Mouse (Mus musculus) kidney, adult 2 months (tissue): Measurements from ENCODE around the gene Kit.

Experiments used
- CTCF ChIP-seq: fragments of 200-500 bp; conservative IDR thresholded peaks from 2 replicates; pipeline ENCODE4 v1.5.1; 2011; ENCODE audit warnings: low read depth, mild to moderate bottlenecking, control low read depth, low read length, moderate library complexity, mixed read lengths; ENCODE audit not compliant: insufficient read depth, insufficient read length
- POLR2A ChIP-seq: fragments of 200-500 bp; IDR thresholded peaks from one replicate; pipeline ENCODE4 v1.6.1; 2011; ENCODE audit warnings: low read depth, low read length, control low read depth

DNA sequence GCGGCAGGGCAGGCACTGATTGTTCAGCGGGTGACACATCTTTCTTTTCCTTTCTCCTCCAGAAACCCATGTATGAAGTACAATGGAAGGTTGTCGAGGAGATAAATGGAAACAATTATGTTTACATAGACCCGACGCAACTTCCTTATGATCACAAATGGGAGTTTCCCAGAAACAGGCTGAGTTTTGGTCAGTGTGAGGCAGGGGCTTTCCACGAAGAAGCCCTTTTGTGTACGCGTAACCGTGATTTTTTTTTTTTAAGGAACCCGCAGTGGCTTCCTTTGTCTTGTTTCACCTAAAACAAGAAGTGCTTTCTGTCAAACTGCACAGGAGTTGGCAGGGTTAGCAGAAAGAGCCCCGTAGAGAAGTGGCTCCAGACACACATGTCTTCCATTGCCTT, 65.9 kb downstream of the Kit start:
- TF ChIP-seq POLR2A (no peak), CTCF (no peak)
